Mouse (Mus musculus) olfactory bulb, adult 2 months (tissue): ENCODE data around the gene Trim45. TPM values are rescaled to one million over a fixed set of nuclear protein-coding genes. Genes with fewer than 3 reads are reported as not detected.

Experiments used
- H3K27ac ChIP-seq: fragments of 200-500 bp; 2 replicates; pipeline ENCODE4 v1.5.1; 2012; ENCODE audit warnings: low read depth, low read length; ENCODE audit not compliant: insufficient read depth
- H3K4me1 ChIP-seq: fragments of 200-500 bp; 2 replicates; pipeline ENCODE4 v1.6.1; 2012; ENCODE audit warnings: low read length; ENCODE audit not compliant: control insufficient read depth, insufficient read depth
- H3K4me3 ChIP-seq: fragments of 200-500 bp; 2 replicates; pipeline ENCODE4 v1.5.1; 2012; ENCODE audit warnings: mild to moderate bottlenecking, low read depth, low read length, moderate library complexity; ENCODE audit not compliant: insufficient read depth
- CTCF ChIP-seq: fragments of 200-500 bp; IDR thresholded peaks from 2 replicates; pipeline ENCODE4 v1.5.1; 2012; ENCODE audit warnings: low read depth, mild to moderate bottlenecking, low read length, moderate library complexity; ENCODE audit not compliant: insufficient read depth
- POLR2A ChIP-seq: fragments of 200-500 bp; IDR thresholded peaks from 2 replicates; pipeline ENCODE4 v1.6.1; 2012; ENCODE audit warnings: mild to moderate bottlenecking, low read depth, low read length, moderate library complexity; ENCODE audit not compliant: insufficient read depth
- WGBS: fragments of 180-500 bp; shearing (Covaris S2); methylation state at CpG from one replicate; pipeline ENCODE4 v1.1.7; 2018; 5-methylcytosine and 5-hydroxymethylcytosine counted together
- polyA plus RNA-seq: library from polyadenylated mRNA; stranded (reverse); fragments of >200 nt; gene quantifications from 2 replicates; pipeline ENCODE4 v1.2.4, GENCODE M21; 2012; ENCODE audit warnings: low replicate concordance; ENCODE audit not compliant: missing spikeins, insufficient read depth, insufficient read length

The Trim45 gene
- polyA plus RNA-seq, 1 experiment: not detected

DNA sequence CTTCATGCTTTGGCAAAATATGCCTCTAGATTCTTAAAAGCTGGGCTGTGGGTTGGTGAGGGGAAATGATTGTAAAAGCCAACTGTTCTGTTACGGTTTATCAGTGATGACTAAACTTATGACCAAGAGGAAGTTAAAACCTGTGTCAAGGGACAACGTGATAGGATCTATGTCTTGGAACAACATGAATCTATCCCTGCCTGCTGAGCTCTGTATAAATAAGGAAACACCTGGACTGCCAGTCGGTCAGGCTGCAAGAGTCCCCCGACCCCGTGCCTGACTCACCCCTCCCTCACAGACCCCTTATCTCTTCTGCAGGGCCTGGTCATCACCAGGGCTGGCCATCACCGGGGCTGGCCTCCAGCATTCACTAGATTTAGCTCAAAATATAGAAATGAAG, 15.9 kb upstream of the Trim45 start:
- WGBS: 87% methylated on average over 6 of the region's 6 CpGs
- no peak for TF ChIP-seq CTCF
- TF ChIP-seq POLR2A: no peak
- no peaks in the 10 kb centered on the region for H3K4me1 ChIP-seq

DNA sequence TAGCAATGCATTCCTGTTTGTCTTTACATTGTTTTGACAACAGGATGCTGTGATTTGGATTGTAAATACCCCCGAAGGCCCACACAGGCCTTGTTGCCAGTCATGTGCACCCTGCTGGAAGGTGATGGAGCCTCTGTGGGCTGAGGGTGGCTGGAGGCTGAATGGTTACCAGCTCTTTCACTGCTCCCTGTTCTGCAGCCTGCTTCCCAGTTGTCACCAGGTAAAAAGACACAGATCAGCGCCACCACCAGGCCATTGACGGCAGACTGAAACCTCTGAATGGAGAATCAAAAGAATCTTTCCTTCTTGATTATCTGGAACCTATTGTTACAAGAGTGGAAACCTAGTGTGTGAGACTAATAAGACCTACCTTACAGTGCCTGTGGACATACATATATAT, 15.1 kb upstream of the Trim45 start:
- 34% methylated on average over 3 of the region's 3 CpGs for WGBS

More for the DNA sequence above, 15.9 kb upstream of the Trim45 start:
- H3K4me3 ChIP-seq: no peak overlapping the region
- H3K27ac ChIP-seq: no peak overlapping the region

DNA sequence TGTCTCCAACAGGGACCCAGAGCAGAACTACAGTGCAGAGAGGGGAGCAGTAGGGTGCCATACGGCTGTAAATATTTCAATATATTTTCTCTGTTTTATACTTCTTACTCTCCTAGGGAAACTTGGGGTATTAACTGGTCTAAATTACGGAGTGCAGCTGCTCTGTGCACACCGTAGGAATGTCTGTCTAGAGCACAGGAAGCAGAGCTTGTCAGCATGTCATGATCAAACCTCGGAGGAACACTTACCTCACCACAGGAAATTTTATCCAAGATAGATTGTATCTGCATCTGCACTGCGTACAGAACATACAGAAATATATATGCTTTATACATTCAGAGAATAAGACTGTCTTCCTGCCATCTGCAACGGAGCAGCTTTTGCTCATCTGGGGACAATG, 13.4 kb upstream of the Trim45 start:
- no peak overlapping the region for H3K4me3 ChIP-seq
- no peaks in the 10 kb centered on the region for H3K4me1 ChIP-seq
- 57% methylated on average over 6 of the region's 6 CpGs for WGBS
- TF ChIP-seq POLR2A (no peak), CTCF (no peak)
- no peak overlapping the region for H3K27ac ChIP-seq

More for the DNA sequence above, 15.1 kb upstream of the Trim45 start:
- TF ChIP-seq CTCF (no peak), POLR2A (no peak)
- no peak overlapping the region for H3K4me3 ChIP-seq
- no peak overlapping the region for H3K27ac ChIP-seq
- no peaks in the 10 kb centered on the region for H3K4me1 ChIP-seq

DNA sequence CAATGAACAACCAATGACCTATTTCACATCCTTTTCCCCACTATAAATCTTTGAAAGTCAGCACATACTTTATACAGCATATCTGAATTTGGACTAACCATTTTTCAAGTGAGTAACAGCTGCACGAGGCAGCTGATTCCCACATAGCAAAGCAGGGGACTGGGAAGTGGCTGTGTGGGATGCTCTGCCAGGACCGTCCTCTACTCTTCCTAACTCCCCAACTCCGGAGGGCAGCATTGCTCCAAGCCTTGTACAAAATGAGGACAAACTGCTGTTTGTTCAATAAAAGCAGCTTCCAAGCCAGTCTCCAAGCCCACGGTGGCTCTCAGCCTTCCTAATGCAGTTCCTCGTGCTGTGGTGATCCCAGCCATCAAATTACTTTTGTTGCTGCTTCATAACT, 11.4 kb upstream of the Trim45 start:
- Histone ChIP-seq H3K4me1 (no peaks in the 10 kb centered on the region), H3K27ac (no peak overlapping the region), H3K4me3 (no peak overlapping the region)
- WGBS: 52% methylated on average over 5 of the region's 5 CpGs
- no peak for TF ChIP-seq CTCF
- TF ChIP-seq POLR2A: no peak

DNA sequence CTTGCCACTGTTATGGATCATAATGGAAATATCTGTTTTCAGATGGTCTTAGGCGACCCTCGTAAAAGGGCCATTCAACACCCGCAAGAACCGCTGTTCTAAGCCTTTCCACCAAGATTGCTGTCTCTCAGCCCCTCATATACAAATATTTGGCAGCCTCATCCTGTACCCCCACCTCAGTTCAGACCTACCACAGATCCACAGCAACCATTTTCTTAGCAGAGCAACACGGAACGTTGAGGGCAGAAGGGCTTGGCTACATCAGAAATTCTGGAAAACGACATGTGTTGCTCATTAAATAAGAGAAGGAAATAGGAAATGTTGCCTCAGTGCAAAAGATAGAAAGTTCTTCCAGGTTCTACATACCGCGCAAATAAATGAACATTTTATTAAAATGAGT, 11.0 kb upstream of the Trim45 start:
- Histone ChIP-seq H3K4me3 (no peak overlapping the region), H3K4me1 (no peaks in the 10 kb centered on the region), H3K27ac (no peak overlapping the region)
- 83% methylated on average over 9 of the region's 9 CpGs for WGBS
- TF ChIP-seq POLR2A (no peak), CTCF (no peak)

DNA sequence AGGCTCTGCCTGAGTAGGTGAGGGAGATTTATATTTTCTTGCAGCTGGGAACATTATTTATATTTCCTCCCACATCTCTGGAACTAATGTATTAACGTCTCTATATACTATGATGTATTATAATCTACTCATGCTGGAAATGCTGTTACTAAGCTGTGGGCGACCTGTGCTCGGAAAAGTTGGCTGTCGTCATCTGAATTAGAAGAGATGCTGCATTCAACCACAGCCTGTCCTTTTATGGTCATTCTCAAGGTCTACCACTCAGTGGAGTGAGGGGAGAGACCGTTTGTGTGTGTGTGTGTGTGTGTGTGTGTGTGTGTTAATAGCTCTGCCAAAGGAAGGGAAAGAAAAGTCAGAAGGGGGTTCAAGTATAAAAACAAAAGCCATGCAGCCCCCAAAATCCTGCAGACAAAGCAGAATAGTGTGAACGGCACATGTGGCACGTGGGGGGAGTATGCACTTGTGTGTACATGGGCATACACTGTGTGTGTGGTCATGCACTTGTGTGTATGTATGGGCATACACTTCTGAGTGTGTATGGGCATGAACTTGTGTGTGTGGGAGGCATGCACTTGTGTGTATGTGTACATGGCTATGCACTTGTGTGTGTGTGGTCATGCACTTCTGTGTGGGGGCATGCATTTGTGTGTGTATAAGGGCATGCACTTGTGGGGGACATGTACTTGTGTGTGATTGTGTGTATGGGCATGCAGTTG, 10.3 kb upstream of the Trim45 start:
- TF ChIP-seq POLR2A (no peak), CTCF (no peak)
- WGBS: 68% methylated on average over 7 of the region's 7 CpGs
- H3K27ac ChIP-seq: no peak overlapping the region
- no peaks in the 10 kb centered on the region for H3K4me1 ChIP-seq
- no peak overlapping the region for H3K4me3 ChIP-seq

DNA sequence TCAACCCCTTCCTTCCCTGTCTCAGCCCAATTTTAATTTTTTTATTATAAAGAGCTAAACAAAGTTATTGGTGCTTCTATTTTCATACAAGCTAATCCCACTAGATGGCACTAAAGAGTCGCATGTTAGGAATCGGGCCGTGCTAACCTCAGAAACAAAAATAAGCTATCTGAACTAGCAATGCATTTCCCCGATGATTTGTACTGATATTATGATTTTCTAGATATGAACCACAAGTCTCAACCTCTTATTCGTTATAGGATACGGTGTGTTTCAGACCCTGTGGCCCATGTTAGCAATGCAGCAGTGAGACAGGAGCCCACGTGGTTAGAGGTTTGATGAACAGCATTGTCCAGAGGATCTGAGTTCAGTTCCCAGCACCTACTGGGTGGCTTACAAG, 5.2 kb upstream of the Trim45 start:
- no peak overlapping the region for H3K4me3 ChIP-seq
- no peaks in the 10 kb centered on the region for H3K4me1 ChIP-seq
- no peak overlapping the region for H3K27ac ChIP-seq
- WGBS: 13% methylated on average over 7 of the region's 7 CpGs
- TF ChIP-seq CTCF: no peak

DNA sequence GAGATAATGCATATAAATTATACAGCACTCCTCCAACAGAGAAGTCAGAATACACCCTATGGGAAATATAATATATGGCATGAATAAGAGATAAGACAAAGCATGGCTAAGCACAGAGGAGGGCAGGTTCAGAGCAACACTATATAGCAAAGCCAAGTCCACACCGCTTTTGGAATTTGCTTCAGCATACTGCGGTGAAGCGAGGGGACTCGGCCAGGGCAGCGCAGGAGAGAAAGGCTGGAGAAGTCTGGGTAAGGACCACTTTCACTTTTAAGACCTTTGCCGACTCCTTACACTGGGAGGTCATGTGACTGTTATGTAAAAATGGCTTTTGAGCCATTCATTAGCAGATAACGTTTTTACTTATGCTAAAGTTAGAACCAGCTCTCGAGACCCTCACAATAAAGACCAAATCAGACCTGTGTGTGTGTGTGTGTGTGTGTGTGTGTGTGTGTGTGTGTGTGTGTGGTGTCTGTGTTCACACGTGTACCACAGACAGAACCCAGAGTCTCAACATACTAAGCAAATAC, 1.3 kb upstream of the Trim45 start:
- Histone ChIP-seq H3K4me1 (peaks cover 8% of the 10 kb centered on the region), H3K27ac (no peak overlapping the region), H3K4me3 (no peak overlapping the region)
- TF ChIP-seq POLR2A (no peak), CTCF (no peak)
- 83% methylated on average over 9 of the region's 9 CpGs for WGBS

DNA sequence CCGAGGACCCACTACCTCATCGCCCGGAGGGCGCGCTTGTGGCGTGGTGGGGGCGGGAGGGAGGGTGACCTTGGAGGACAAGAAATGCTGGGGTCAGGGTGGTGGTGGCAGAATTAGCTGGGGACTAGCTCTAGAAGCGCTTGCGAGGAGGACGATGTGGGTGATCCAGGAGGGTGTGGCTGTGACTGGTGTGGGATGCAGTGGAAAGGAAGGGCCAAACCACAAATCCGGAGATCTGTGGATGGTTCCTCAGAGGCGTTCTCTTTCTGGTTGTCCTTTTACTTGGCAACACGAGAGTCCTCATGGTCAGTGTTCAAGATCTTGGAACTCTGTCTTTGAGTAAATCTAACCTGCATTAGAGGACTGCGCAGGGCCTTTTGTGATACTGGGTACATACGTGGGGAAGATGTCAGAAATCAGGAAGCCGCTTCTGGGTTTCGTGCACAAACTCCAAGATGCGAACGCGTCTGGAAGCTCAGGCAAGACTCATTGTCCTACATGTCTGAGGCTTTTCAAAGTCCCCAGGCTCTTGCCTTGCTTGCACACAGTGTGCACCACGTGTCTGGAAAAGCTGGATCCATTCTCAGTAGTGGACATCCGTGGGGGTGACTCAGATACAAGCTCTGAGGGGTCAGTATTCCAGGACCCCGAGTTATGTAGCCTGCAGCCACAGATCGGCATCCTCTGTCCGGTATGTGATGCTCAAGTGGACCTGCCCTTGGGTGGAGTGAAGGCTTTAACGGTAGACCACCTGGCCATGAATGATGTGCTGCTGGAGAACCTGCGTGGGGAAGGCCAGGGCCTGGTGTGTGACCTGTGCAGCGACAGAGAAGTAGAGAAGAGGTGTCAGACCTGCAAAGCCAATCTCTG, 739 bp downstream of the Trim45 start:
- Histone ChIP-seq H3K4me3 (peak overlapping the region; percentile 45), H3K4me1 (peaks cover 8% of the 10 kb centered on the region), H3K27ac (0 out of 2 replicates have a peak overlapping the region, but pooled peaks have one; percentile 12)
- 26% methylated on average over 28 of the region's 28 CpGs for WGBS
- no peak for TF ChIP-seq POLR2A
- no peak for TF ChIP-seq CTCF
